In the genomic region with DNA sequence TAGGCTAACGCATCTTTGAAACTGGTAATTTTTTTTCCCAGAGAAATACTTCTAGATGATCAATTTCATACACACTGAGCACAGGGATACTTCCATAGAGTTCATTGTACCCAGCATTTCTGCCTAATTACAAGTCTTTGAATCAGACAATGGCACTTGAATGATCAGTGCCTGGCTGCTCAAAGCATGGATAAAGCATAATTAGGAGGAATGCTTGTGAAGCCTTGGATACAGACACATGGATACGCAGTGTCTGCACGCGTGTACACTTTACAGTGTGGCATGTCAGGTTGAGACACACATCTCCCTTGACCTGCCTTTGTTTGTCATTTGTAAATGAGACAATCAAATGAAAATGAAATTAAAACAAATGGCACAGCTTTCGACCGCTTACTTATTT, we compare ENCODE assay signal across 28 mouse cellular contexts.
DNase-seq lines count a peak whose midpoint lies in the region; ATAC-seq lines count a peak whose summit lies in the region.
"Had no signal": no experiment of that assay in that cellular context is flagged by ENCODE, and none has a peak within 500 bp of the region (broad histone marks: within the 10 kb centered on the region; RNA-seq: fewer than 3 reads in every experiment).

No protein-coding gene starts in this region.

- no peaks in the 10 kb centered on the region for H3K9me3 ChIP-seq in midbrain, embryonic 11.5 days (ENCODE audit: control insufficient read depth, low read length)
- H3K9me3 ChIP-seq in midbrain, embryonic 10.5 days (replicated peaks), result no peaks in the 10 kb centered on the region
- H3K9me3 ChIP-seq in forebrain, embryonic 12.5 days, result no peaks in the 10 kb centered on the region
- H3K9me3 ChIP-seq in midbrain, embryonic 13.5 days, result no peaks in the 10 kb centered on the region
- H3K9me3 ChIP-seq: embryonic facial prominence, embryonic 15.5 days; G1E; heart, embryonic 13.5 days; hindbrain, embryonic 15.5 days; intestine, embryonic 15.5 days; limb, embryonic 15.5 days; megakaryocyte, embryonic 14.5 days had no signal

- WGBS in midbrain, embryonic 11.5 days, result 76% methylated on average over 6 of the region's 6 CpGs
- WGBS in midbrain, embryonic 10.5 days, result 83% methylated on average over 6 of the region's 6 CpGs
- 35% methylated on average over 6 of the region's 6 CpGs for WGBS in forebrain, embryonic 12.5 days
- 53% methylated on average over 6 of the region's 6 CpGs for whole genome bisulfite sequencing in midbrain, embryonic 13.5 days

- H3K4me2 ChIP-seq in midbrain, embryonic 11.5 days, result no peak overlapping the region
- H3K4me2 ChIP-seq in forebrain, embryonic 12.5 days, result no peak overlapping the region
- H3K4me2 ChIP-seq in midbrain, embryonic 13.5 days (replicated peaks), result no peak overlapping the region
- H3K4me2 ChIP-seq: embryonic facial prominence, embryonic 15.5 days; heart, embryonic 13.5 days; hindbrain, embryonic 15.5 days; intestine, embryonic 15.5 days; limb, embryonic 15.5 days; lung, embryonic 14.5 days had no signal

- no peak overlapping the region for H3K9ac ChIP-seq in midbrain, embryonic 11.5 days (ENCODE audit: low read length)
- H3K9ac ChIP-seq in forebrain, embryonic 12.5 days, result no peak overlapping the region
- H3K9ac ChIP-seq in midbrain, embryonic 13.5 days (replicated peaks), result no peak overlapping the region
- H3K9ac ChIP-seq: embryonic facial prominence, embryonic 15.5 days; heart, embryonic 13.5 days; hindbrain, embryonic 15.5 days; intestine, embryonic 15.5 days; limb, embryonic 15.5 days; liver, embryonic 14.5 days; lung, embryonic 14.5 days had no signal

- peaks cover 3% of the 10 kb centered on the region; the same call in 1 of the 2 replicates for H3K4me1 ChIP-seq in midbrain, embryonic 11.5 days (ENCODE audit: control insufficient read depth, insufficient read depth, low read length)
- H3K4me1 ChIP-seq in midbrain, embryonic 10.5 days, result peaks cover 25% of the 10 kb centered on the region
- peaks cover 22% of the 10 kb centered on the region for H3K4me1 ChIP-seq in forebrain, embryonic 12.5 days
- H3K4me1 ChIP-seq in midbrain, embryonic 13.5 days (replicated peaks), result peaks cover 19% of the 10 kb centered on the region
- H3K4me1 ChIP-seq: limb, embryonic 15.5 days; megakaryocyte, embryonic 14.5 days had no signal

- no peak overlapping the region for H3K27ac ChIP-seq in midbrain, embryonic 11.5 days (ENCODE audit: low read depth, low read length)
- H3K27ac ChIP-seq in midbrain, embryonic 10.5 days (replicated peaks), result no peak overlapping the region
- H3K27ac ChIP-seq in forebrain, embryonic 12.5 days, result no peak overlapping the region
- no peak overlapping the region for H3K27ac ChIP-seq in midbrain, embryonic 13.5 days
- H3K27ac ChIP-seq: embryonic facial prominence, embryonic 15.5 days; heart, embryonic 13.5 days; hindbrain, embryonic 15.5 days; intestine, embryonic 15.5 days; left cerebral cortex, adult 2 months; limb, embryonic 15.5 days; liver, embryonic 14.5 days; stomach, postnatal 0 days had no signal

- DNase-seq in midbrain, embryonic 11.5 days (ENCODE audit: low spot score, missing footprints), result no peak
- no peak for DNase-seq in midbrain, embryonic 10.5 days (ENCODE audit: low spot score)
- no peak for DNase-seq in adrenal gland, postnatal 36 days
- DNase-seq in heart, postnatal 36 days, result no peak
- DNase-seq: adrenal gland, adult 2 months; B cell, adult 2 months; cerebellum, adult 18-20 months; cerebellum, postnatal 36 days; gastrocnemius, postnatal 10 days; heart, adult 18-20 months; heart, postnatal 14 days; kidney, adult 8-10 months; kidney, postnatal 10 days; lung, embryonic 14.5 days had no signal

- H3K36me3 ChIP-seq in midbrain, embryonic 11.5 days (ENCODE audit: control insufficient read depth, insufficient read depth, low read length), result no peaks in the 10 kb centered on the region
- no peaks in the 10 kb centered on the region for H3K36me3 ChIP-seq in midbrain, embryonic 10.5 days
- H3K36me3 ChIP-seq in forebrain, embryonic 12.5 days (replicated peaks), result no peaks in the 10 kb centered on the region
- no peaks in the 10 kb centered on the region for H3K36me3 ChIP-seq in midbrain, embryonic 13.5 days
- H3K36me3 ChIP-seq: embryonic facial prominence, embryonic 15.5 days; G1E; heart, embryonic 13.5 days; hindbrain, embryonic 15.5 days; intestine, embryonic 15.5 days; limb, embryonic 15.5 days had no signal

- intact Hi-C loops in heart, postnatal 36 days (cut with DNase I), result no loop called here

- ATAC-seq in midbrain, embryonic 11.5 days (ENCODE audit: low FRiP score), result peak; percentile 42; the same call in 1 of the 2 replicates
- peak; percentile 90 for ATAC-seq in forebrain, embryonic 12.5 days (ENCODE audit: low FRiP score)
- ATAC-seq in midbrain, embryonic 13.5 days, result peak; percentile 77; the same call in 1 of the 2 replicates
- ATAC-seq in granulocyte monocyte progenitor cell, adult 5-6 weeks (replicated peaks; ENCODE audit: poor library complexity, severe bottlenecking), result no peak
- ATAC-seq: intestine, embryonic 15.5 days had no signal

- H3K4me3 ChIP-seq in midbrain, embryonic 11.5 days (ENCODE audit: low read depth, low read length), result no peak overlapping the region
- H3K4me3 ChIP-seq in midbrain, embryonic 10.5 days, result no peak overlapping the region
- H3K4me3 ChIP-seq in forebrain, embryonic 12.5 days (replicated peaks), result no peak overlapping the region
- no peak overlapping the region for H3K4me3 ChIP-seq in midbrain, embryonic 13.5 days (replicated peaks)
- H3K4me3 ChIP-seq: embryonic facial prominence, embryonic 15.5 days; heart, embryonic 13.5 days; hindbrain, embryonic 15.5 days; intestine, embryonic 15.5 days; left cerebral cortex, adult 2 months; limb, embryonic 15.5 days; megakaryocyte, embryonic 14.5 days had no signal

- H3K27me3 ChIP-seq in midbrain, embryonic 11.5 days (ENCODE audit: control insufficient read depth, insufficient read depth, low read length), result no peaks in the 10 kb centered on the region
- no peaks in the 10 kb centered on the region for H3K27me3 ChIP-seq in midbrain, embryonic 10.5 days (ENCODE audit: low read depth, poor library complexity, severe bottlenecking)
- no peaks in the 10 kb centered on the region for H3K27me3 ChIP-seq in forebrain, embryonic 12.5 days
- no peaks in the 10 kb centered on the region for H3K27me3 ChIP-seq in midbrain, embryonic 13.5 days
- H3K27me3 ChIP-seq: CH12.LX; embryonic facial prominence, embryonic 15.5 days; heart, embryonic 13.5 days; hindbrain, embryonic 15.5 days; intestine, embryonic 15.5 days; limb, embryonic 15.5 days; megakaryocyte, embryonic 14.5 days had no signal
